Mouse (Mus musculus) C2C12 (cell line): ENCODE measurements around the gene Fpr2. TPM values are rescaled to one million over a fixed set of nuclear protein-coding genes. Genes with fewer than 3 reads are reported as not detected.
"Not testable (repeated sequence)": the region's sequence is repeated elsewhere in the genome, so short reads cannot be mapped to it uniquely, and the experiment has no call there.

ENCODE experiments used
- H3K27me3 ChIP-seq: one replicate; pipeline ENCODE4 v1.6.1; 2011; ENCODE audit not compliant: control insufficient read depth, insufficient read depth, insufficient read length
- H3K36me3 ChIP-seq: one replicate; pipeline ENCODE4 v1.6.1; 2011; ENCODE audit not compliant: control insufficient read depth, insufficient read depth
- H3K4me3 ChIP-seq: one replicate; pipeline ENCODE4 v1.5.1; 2011; ENCODE audit warnings: mild to moderate bottlenecking, control low read depth; ENCODE audit not compliant: poor library complexity, insufficient read depth, severe bottlenecking
- H3K79me2 ChIP-seq: one replicate; pipeline ENCODE4 v1.6.1; 2011; ENCODE audit not compliant: control insufficient read depth, insufficient read depth
- H3K79me3 ChIP-seq: one replicate; pipeline ENCODE4 v1.6.1; 2011; ENCODE audit warnings: low read depth, control low read depth
- H3ac ChIP-seq: one replicate; pipeline ENCODE3; 2011; ENCODE audit warnings: low read depth; ENCODE audit not compliant: control insufficient read depth, insufficient read length
- CEBPB ChIP-seq: IDR thresholded peaks from one replicate; pipeline ENCODE4 v1.6.1; 2011; ENCODE audit warnings: low read depth, mild to moderate bottlenecking, control low read depth, moderate library complexity
- CTCF ChIP-seq: IDR thresholded peaks from one replicate; pipeline ENCODE4 v1.5.1; 2011; ENCODE audit not compliant: control insufficient read depth, insufficient read depth, insufficient read length
- FOSL1 ChIP-seq: IDR thresholded peaks from one replicate; pipeline ENCODE4 v1.8.0; 2011; ENCODE audit warnings: mild to moderate bottlenecking, low read length; ENCODE audit not compliant: poor library complexity, insufficient read depth, severe bottlenecking
- MAX ChIP-seq: IDR thresholded peaks from one replicate; pipeline ENCODE4 v1.6.1; 2011; ENCODE audit warnings: mild to moderate bottlenecking, control low read depth
- MYOD1 ChIP-seq: IDR thresholded peaks from one replicate; pipeline ENCODE4 v1.6.1; 2011; ENCODE audit warnings: low read depth; ENCODE audit not compliant: control insufficient read depth, insufficient read length
- MYOG ChIP-seq: IDR thresholded peaks from one replicate; pipeline ENCODE4 v1.6.1; 2011; ENCODE audit not compliant: control insufficient read depth, insufficient read length; ENCODE audit errors: extremely low read depth
- USF1 ChIP-seq: IDR thresholded peaks from one replicate; pipeline ENCODE4 v1.6.1; 2011; ENCODE audit warnings: low read depth, mild to moderate bottlenecking, control low read depth, moderate library complexity
- long read RNA-seq, 2 experiments: library from polyadenylated mRNA; unstranded; transcript quantifications; one replicate each; pipeline ENCODE4 v2.0.0; 2019 to 2020
- polyA plus RNA-seq: library from polyadenylated mRNA; unstranded; fragments of >200 nt; fragmentation: generic; extraction: Trizol; gene quantifications from one replicate; pipeline ENCODE4 v1.2.1, GENCODE M21; 2012; ENCODE audit warnings: missing spikeins

Fpr2 gene
- polyA plus RNA-seq = not detected
- long read RNA-seq, experiment 1 = 0 reads
- long read RNA-seq, experiment 2 = 0 reads

DNA sequence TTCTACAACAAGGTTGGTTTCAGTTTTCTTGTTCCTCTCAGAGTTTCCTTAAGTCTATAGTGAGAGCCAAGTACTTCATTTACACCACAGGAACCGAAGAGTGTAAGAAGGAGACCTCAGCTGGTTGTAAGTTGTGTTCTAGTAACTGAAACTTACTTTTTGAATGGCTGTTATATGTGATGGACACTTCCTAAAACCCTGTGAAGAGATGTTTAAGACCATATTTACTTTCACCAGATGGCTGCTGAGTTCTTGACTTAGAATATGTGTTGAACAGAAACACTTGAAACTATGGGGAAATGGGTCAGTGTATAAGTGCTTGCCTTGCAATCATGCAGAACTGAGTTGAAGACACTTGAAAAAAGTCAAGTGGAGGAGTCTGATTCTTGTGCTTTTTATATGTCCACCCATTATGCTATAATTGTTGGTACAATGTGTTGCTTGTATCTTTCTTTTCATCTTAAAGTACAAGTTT lies at the start of gene Fpr2, which contains the start of gene Fpr3:
Fpr2 (plus strand) TSS at position 51 of the 475 bp plus-strand sequence.
Fpr3 (plus strand) TSS at position 79 of the 475 bp plus-strand sequence.
- no peaks in the 10 kb centered on the region for H3K36me3 ChIP-seq
- no peak within 1 kb of the TSS for H3ac ChIP-seq
- no peak within 1 kb of the TSS for H3K4me3 ChIP-seq
- H3K79me3 ChIP-seq = no peaks in the 10 kb centered on the region
- no peaks in the 10 kb centered on the region for H3K27me3 ChIP-seq
- no peaks in the 10 kb centered on the region for H3K79me2 ChIP-seq
- no peak for TF ChIP-seq MYOG
- TF ChIP-seq USF1 = no peak
- TF ChIP-seq MYOD1 = no peak
- TF ChIP-seq MAX = no peak
- TF ChIP-seq FOSL1 = no peak

DNA sequence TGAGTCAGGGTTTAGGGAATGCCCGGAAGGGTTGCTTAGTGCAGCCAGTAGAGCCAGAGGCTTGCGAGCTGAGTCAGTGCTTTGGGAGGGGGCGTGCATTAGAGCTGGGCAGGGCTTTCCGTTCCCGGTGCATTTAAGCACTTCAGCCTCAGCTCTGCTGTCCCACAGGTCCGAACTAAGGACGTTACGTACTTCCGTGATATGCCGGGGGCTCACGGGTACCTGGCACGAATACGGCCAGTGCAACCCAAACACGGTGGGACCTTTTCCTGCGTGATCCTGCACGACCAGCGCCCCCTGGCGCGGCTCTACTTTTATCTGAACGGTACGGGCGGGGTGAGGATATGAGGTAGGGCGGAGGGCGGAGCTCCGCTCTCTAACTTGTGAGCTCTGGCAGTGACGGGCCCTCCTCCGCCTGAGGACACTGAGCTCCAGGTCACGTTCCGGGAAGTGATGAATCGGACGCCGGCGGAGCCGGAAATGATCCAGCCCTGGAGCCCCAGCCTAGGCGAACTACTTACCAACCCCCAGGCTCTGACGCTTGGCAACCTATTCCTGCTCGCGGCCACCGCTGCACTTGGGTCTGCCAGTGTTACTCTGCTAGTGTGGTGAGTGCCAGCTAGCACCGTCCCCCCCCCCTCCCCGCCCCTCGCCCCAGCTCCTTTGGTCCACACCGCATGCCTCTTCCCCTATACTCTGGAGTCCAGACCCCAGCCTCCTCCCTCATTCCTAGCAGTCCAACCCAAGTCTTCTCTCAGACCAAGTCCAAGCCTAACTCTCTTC lies 49.5 kb upstream of the Fpr2 start:
- Histone ChIP-seq H3K79me3 (peaks cover 34% of the 10 kb centered on the region), H3K79me2 (peaks cover 61% of the 10 kb centered on the region), H3K27me3 (no peaks in the 10 kb centered on the region), H3K36me3 (peaks cover 80% of the 10 kb centered on the region), H3K4me3 (peak overlapping the region; percentile 23), H3ac (peak overlapping the region; percentile 78)
- TF ChIP-seq FOSL1 (peak; percentile 24), USF1 (peak; percentile 67), MYOD1 (no peak), CEBPB (no peak), MAX (peak; percentile 9), MYOG (no peak), CTCF (peak; percentile 55)

DNA sequence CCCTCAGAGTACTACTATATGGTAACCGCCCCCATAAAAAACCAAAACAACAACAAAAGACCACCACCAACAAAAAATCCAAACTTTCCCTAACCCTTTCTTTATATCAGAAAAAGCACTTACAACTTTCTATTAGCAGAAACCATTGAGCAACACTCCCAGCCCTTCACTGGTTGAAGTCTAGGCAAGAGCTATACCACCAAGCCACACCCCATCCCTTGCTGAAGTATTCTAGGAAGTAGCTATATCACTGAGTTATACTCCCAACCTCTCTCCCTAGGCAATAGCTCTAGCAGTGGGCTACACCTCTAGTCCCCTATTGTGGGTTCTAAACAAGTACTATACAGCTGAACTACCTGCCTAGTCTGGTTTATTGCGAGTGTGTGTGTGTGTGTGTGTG lies 48.3 kb upstream of the Fpr2 start:
- no peak overlapping the region for H3ac ChIP-seq
- TF ChIP-seq MYOG (no peak), CTCF (no peak), FOSL1 (no peak), MAX (no peak), USF1 (no peak), CEBPB (no peak), MYOD1 (no peak)
- no peaks in the 10 kb centered on the region for H3K27me3 ChIP-seq
- peaks cover 49% of the 10 kb centered on the region for H3K79me2 ChIP-seq
- H3K4me3 ChIP-seq = no peak overlapping the region
- peaks cover 69% of the 10 kb centered on the region for H3K36me3 ChIP-seq
- peaks cover 22% of the 10 kb centered on the region for H3K79me3 ChIP-seq

DNA sequence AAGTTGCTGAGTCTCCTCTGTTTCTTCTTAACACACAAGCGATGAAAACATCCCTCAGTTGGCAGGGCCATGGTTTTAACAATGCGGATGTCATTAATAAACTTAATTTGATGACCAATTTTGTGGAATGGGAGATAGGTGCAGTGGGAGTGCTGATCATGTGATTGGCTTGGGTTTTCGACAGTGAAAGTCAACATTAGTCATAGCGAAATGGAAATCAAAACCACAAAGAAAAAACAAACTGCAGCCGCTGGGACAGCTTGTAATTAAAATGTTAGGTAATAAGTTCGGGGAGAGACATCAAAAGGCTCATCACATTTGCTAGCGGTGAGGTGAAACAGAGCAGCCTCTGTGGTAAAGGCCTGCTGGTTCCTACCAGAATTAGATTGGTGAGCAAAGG lies 46.8 kb upstream of the Fpr2 start:
- H3ac ChIP-seq = no peak overlapping the region
- peaks cover 54% of the 10 kb centered on the region for H3K36me3 ChIP-seq
- H3K27me3 ChIP-seq = no peaks in the 10 kb centered on the region
- H3K4me3 ChIP-seq = no peak overlapping the region
- peaks cover 34% of the 10 kb centered on the region for H3K79me2 ChIP-seq
- H3K79me3 ChIP-seq = peaks cover 10% of the 10 kb centered on the region
- TF ChIP-seq MYOD1 (no peak), FOSL1 (peak; percentile 15), USF1 (peak; percentile 86), MAX (no peak), CTCF (no peak), CEBPB (peak; percentile 5), MYOG (no peak)

DNA sequence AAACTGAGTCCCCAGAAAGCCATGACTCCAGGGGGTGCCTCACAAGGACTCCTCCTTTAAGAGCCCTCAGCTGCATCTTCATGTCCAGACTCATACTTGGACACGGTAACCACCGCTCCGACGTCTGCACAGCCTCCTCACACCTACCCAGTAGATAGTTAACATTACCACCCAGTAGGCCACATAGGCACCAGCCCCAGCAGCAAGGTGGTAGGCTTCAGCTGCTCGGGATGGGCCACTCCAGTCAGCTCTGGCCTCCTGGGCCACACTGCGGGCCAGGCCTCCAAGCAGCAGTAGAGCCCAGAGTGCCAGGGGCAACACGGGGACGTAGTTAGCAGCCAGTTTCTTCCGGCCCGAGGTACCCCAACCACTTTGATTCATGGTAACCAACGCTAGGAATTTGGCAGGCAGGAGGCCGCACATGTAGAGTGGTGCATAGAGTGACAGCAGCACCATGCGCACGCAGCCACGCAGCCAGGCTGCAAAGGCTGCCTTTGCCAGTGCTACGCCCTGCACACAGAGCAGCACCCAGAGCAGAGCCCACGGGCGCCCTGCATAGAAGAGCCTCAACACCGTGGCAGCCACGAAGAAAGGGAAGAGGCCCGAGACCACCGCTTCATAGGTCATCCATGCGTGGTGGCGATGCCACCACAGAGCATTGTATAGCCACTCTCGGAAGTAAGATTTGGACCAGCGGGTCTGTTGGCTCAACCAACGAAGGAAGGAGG lies 43.9 kb upstream of the Fpr2 start:
- H3K79me2 ChIP-seq = peaks cover 18% of the 10 kb centered on the region
- no peaks in the 10 kb centered on the region for H3K27me3 ChIP-seq
- TF ChIP-seq MYOD1 (no peak), CTCF (no peak), CEBPB (no peak), USF1 (no peak), FOSL1 (no peak), MAX (no peak), MYOG (no peak)
- no peak overlapping the region for H3ac ChIP-seq
- H3K4me3 ChIP-seq = no peak overlapping the region
- H3K79me3 ChIP-seq = peaks cover 9% of the 10 kb centered on the region
- H3K36me3 ChIP-seq = peaks cover 50% of the 10 kb centered on the region

DNA sequence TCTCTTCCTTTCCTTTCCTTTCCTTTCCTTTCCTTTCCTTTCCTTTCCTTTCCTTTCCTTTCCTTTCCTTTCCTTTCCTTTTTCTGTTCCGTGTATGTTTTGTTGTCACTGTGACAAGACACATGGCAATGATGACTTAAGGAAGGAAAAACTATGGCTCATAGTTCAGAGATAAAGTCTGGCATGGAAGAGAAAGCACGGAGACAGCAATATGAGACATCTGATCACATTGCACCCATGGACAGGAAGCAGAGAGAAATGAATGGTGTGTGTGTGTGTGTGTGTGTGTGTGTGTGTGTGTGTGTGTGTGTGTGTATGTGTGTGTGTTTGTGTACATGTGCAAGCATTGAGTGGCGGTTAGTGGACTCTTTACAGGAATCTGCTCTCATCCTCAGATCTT lies 43.0 kb upstream of the Fpr2 start:
- not testable (repeated sequence) for H3K79me3 ChIP-seq, H3ac ChIP-seq, H3K79me2 ChIP-seq, H3K4me3 ChIP-seq, H3K27me3 ChIP-seq
- H3K36me3 ChIP-seq = peaks cover 47% of the 10 kb centered on the region
